ENCODE assay signal across 24 mouse cellular contexts in the genomic region with DNA sequence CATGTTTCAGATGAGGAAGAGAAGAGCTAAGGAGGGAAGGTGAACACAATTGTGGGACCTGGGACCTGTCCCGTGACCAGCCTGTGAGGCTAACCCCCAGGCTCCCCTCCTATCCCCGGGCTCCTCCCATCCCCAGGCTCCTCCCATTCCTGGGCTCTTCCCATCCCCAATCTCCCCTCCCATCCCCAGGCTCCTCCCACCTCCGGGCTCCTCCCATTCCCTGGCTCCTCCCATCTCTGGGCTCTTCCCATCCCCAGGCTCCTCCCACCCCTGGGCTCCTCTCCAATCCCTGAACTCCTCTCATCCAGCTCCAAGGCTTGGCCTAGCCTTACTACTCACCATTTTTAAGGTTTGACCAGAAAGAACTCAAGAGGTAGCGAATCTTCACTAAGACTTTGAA. TPM values are rescaled to one million over a fixed set of nuclear protein-coding genes. Genes with fewer than 3 reads are reported as not detected.
DNase-seq lines count a peak whose midpoint lies in the region; ATAC-seq and TF ChIP-seq lines count a peak whose summit lies in the region.
"Had no signal": no experiment of that assay in that cellular context is flagged by ENCODE, and none has a peak within 500 bp of the region (broad histone marks: within the 10 kb centered on the region; RNA-seq: fewer than 3 reads in every experiment).

No protein-coding gene starts in this region.

- no peaks in the 10 kb centered on the region for H3K79me2 ChIP-seq in CH12.LX (replicated peaks; ENCODE audit: control insufficient read depth, extremely low read depth, insufficient read depth, poor library complexity, severe bottlenecking)

- no peak overlapping the region for H3K27ac ChIP-seq in lung, embryonic 14.5 days (ENCODE audit: low read depth)
- no peak overlapping the region for H3K27ac ChIP-seq in CH12.LX (ENCODE audit: insufficient read depth, low read depth)
- no peak overlapping the region for H3K27ac ChIP-seq in heart, embryonic 11.5 days (ENCODE audit: low read depth, low read length)
- H3K27ac ChIP-seq: embryonic facial prominence, embryonic 12.5 days; forebrain, embryonic 15.5 days; hindbrain, embryonic 12.5 days; liver, embryonic 14.5 days; midbrain, embryonic 13.5 days; neural tube, embryonic 12.5 days had no signal

- ATAC-seq in lung, embryonic 14.5 days (ENCODE audit: insufficient read depth), result peak; percentile 21; the same call in 1 of the 2 replicates
- peak; percentile 37; the same call in 1 of the 2 replicates for ATAC-seq in megakaryocyte-erythroid progenitor cell, adult 5-6 weeks (replicated peaks; ENCODE audit: low FRiP score, low TSS enrichment, poor library complexity, severe bottlenecking)
- ATAC-seq in heart, embryonic 11.5 days (replicated peaks; ENCODE audit: insufficient number of reproducible peaks, low FRiP score, low TSS enrichment), result no peak
- ATAC-seq: forebrain, embryonic 15.5 days; inflammation-experienced regulatory T-cells, adult 6 months; midbrain, embryonic 13.5 days had no signal

- no peak for TF ChIP-seq EP300 in CH12.LX (IDR thresholded peaks at IDR 0.05; ENCODE audit: low read length)

- no peak for DNase-seq in lung, embryonic 14.5 days
- no peak for DNase-seq in lung, postnatal 36 days
- DNase-seq in CH12.LX (ENCODE audit: extremely low read depth) (peak; percentile 15), NIH3T3 (ENCODE audit: low read depth) (peak; percentile 46)
- DNase-seq in right cerebral cortex, postnatal 14 days, result no peak
- DNase-seq: adrenal gland, adult 2 months; cerebellum, adult 9-11 months; gastrocnemius, postnatal 36 days; heart, postnatal 14 days; kidney, adult 2 months; kidney, postnatal 25 days; lung, postnatal 4 days; thymus, postnatal 36 days had no signal

- TF ChIP-seq CTCF in lung, embryonic 14.5 days (IDR thresholded peaks at IDR 0.05; ENCODE audit: low read depth), result no peak
- no peak for TF ChIP-seq CTCF in CH12.LX (conservative IDR thresholded peaks at IDR 0.05 in 1 of 2, IDR thresholded peaks at IDR 0.05 in 1 of 2; ENCODE audit: low read depth in 2 of 2, low read length in 2 of 2)

- H3K9ac ChIP-seq in lung, embryonic 14.5 days, result no peak overlapping the region
- no peak overlapping the region for H3K9ac ChIP-seq in CH12.LX (ENCODE audit: insufficient read depth, low read depth)
- H3K9ac ChIP-seq in heart, embryonic 11.5 days (ENCODE audit: low read depth, low read length), result no peak overlapping the region
- H3K9ac ChIP-seq: embryonic facial prominence, embryonic 12.5 days; forebrain, embryonic 15.5 days; heart, embryonic 12.5 days; hindbrain, embryonic 12.5 days; liver, embryonic 14.5 days; midbrain, embryonic 13.5 days; neural tube, embryonic 12.5 days had no signal

- H3K4me1 ChIP-seq in lung, embryonic 14.5 days (ENCODE audit: insufficient read depth), result no peaks in the 10 kb centered on the region
- no peaks in the 10 kb centered on the region for H3K4me1 ChIP-seq in CH12.LX (ENCODE audit: control insufficient read depth in 1 of 2, insufficient read depth in 2 of 2)
- 0 out of 2 replicates have a peak, but pooled peaks cover 2% of the 10 kb centered on the region for H3K4me1 ChIP-seq in heart, embryonic 11.5 days (ENCODE audit: control insufficient read depth, insufficient read depth, low read length)
- H3K4me1 ChIP-seq: embryonic facial prominence, embryonic 12.5 days; neural tube, embryonic 12.5 days had no signal

- H3K9me3 ChIP-seq in lung, embryonic 14.5 days (ENCODE audit: low read depth, low read length), result no peaks in the 10 kb centered on the region
- no peaks in the 10 kb centered on the region for H3K9me3 ChIP-seq in CH12.LX (replicated peaks; ENCODE audit: low read length)
- no peaks in the 10 kb centered on the region for H3K9me3 ChIP-seq in heart, embryonic 11.5 days (replicated peaks; ENCODE audit: control insufficient read depth, low read length)
- H3K9me3 ChIP-seq: embryonic facial prominence, embryonic 12.5 days; forebrain, embryonic 15.5 days; heart, embryonic 12.5 days; hindbrain, embryonic 12.5 days; midbrain, embryonic 13.5 days had no signal

- TF ChIP-seq POLR2A in CH12.LX (IDR thresholded peaks at IDR 0.05; ENCODE audit: low read depth, low read length), result no peak

- in situ Hi-C loops in CH12.LX (cut with MboI; ENCODE audit: low pct_ligation_motif_present, low pct_unique_long_range_greater_than_20kb, low sequenced_read_pairs), result no loop called here

- dilution Hi-C loops in CH12.LX (cut with MboI; ENCODE audit: extremely low pct_ligation_motif_present, extremely low pct_unique_long_range_greater_than_20kb, low sequenced_read_pairs), result no loop called here

- WGBS in lung, embryonic 14.5 days, result 72% methylated on average over 4 of the region's 4 CpGs
- WGBS in heart, embryonic 11.5 days (ENCODE audit: insufficient replicate concordance), result 69% methylated on average over 4 of the region's 4 CpGs

- no peaks in the 10 kb centered on the region for H3K36me3 ChIP-seq in lung, embryonic 14.5 days (ENCODE audit: insufficient read depth)
- H3K36me3 ChIP-seq in CH12.LX (replicated peaks in 1 of 2; ENCODE audit: control insufficient read depth in 1 of 2, insufficient read depth in 1 of 2, low read length in 1 of 2), result no peaks in the 10 kb centered on the region
- no peaks in the 10 kb centered on the region for H3K36me3 ChIP-seq in heart, embryonic 11.5 days (ENCODE audit: control insufficient read depth, insufficient read depth, low read length)
- H3K36me3 ChIP-seq: embryonic facial prominence, embryonic 12.5 days; forebrain, embryonic 15.5 days; heart, embryonic 12.5 days; hindbrain, embryonic 12.5 days; midbrain, embryonic 13.5 days; neural tube, embryonic 12.5 days had no signal

- TF ChIP-seq RAD21 in CH12.LX (IDR thresholded peaks at IDR 0.05; ENCODE audit: low read depth, low read length), result no peak

- no peak overlapping the region for H3K4me2 ChIP-seq in lung, embryonic 14.5 days
- no peak overlapping the region for H3K4me2 ChIP-seq in CH12.LX (ENCODE audit: insufficient read depth, low read depth, poor library complexity, severe bottlenecking)
- H3K4me2 ChIP-seq in heart, embryonic 11.5 days, result no peak overlapping the region
- H3K4me2 ChIP-seq: embryonic facial prominence, embryonic 12.5 days; forebrain, embryonic 15.5 days; heart, embryonic 12.5 days; hindbrain, embryonic 12.5 days; midbrain, embryonic 13.5 days; neural tube, embryonic 12.5 days had no signal

- peaks cover 2% of the 10 kb centered on the region; the same call in 1 of the 2 replicates for H3K27me3 ChIP-seq in lung, embryonic 14.5 days (ENCODE audit: insufficient read depth, low read length)
- peaks cover 30% of the 10 kb centered on the region for H3K27me3 ChIP-seq in CH12.LX (replicated peaks)
- peaks cover 32% of the 10 kb centered on the region for H3K27me3 ChIP-seq in heart, embryonic 11.5 days (ENCODE audit: control insufficient read depth, insufficient read depth, low read length)
- H3K27me3 ChIP-seq: forebrain, embryonic 15.5 days had no signal

- H3K4me3 ChIP-seq in lung, embryonic 14.5 days (ENCODE audit: low read depth, low read length), result no peak overlapping the region
- H3K4me3 ChIP-seq in CH12.LX (replicated peaks in 1 of 3; ENCODE audit: low read depth in 2 of 3, low read length in 2 of 3, poor library complexity in 1 of 3), result no peak overlapping the region
- no peak overlapping the region for H3K4me3 ChIP-seq in heart, embryonic 11.5 days (ENCODE audit: low read depth, low read length)
- H3K4me3 ChIP-seq: embryonic facial prominence, embryonic 12.5 days; forebrain, embryonic 15.5 days; heart, embryonic 12.5 days; hindbrain, embryonic 12.5 days; midbrain, embryonic 13.5 days; neural tube, embryonic 12.5 days had no signal

TF ChIP-seq in CH12.LX, 34 proteins besides CTCF, POLR2A, EP300 and RAD21:
- no peak for TF ChIP-seq NELFE (IDR thresholded peaks at IDR 0.05; ENCODE audit: low read depth, low read length)
- no peak for TF ChIP-seq MAZ (IDR thresholded peaks at IDR 0.05; ENCODE audit: low read depth, low read length)
- no peak for TF ChIP-seq TCF12 (IDR thresholded peaks at IDR 0.05; ENCODE audit: low read depth, low read length)
- TF ChIP-seq KAT2A (IDR thresholded peaks at IDR 0.05; ENCODE audit: insufficient replicate concordance, low read length), result no peak
- no peak for TF ChIP-seq MYC (IDR thresholded peaks at IDR 0.05; ENCODE audit: low read depth, low read length)
- no peak for TF ChIP-seq ZMIZ1 (IDR thresholded peaks at IDR 0.05; ENCODE audit: low read depth, low read length)

RNA-seq across cellular contexts. Expression of gene Ntsr1, which starts 23.0 kb away (rescaled TPM):
- polyA plus RNA-seq in lung, embryonic 14.5 days (2014; fragmentation: Nextera tagmentation; extraction: Ambion mirVana), result 2.6 and 3.0 TPM in 2 replicates
- not detected in 2 replicates for total RNA-seq in CH12.LX (2012; rRNA removed)
- total RNA-seq in CH12.LX (2014; rRNA removed), result not detected in 2 replicates
- polyA plus RNA-seq in CH12.LX (2012; ENCODE audit: insufficient read length, low read depth), result not detected in 2 replicates
- not detected in 2 replicates for total RNA-seq in megakaryocyte-erythroid progenitor cell, adult 5-6 weeks (2014; fragmentation: Nextera tagmentation)
- not detected in 2 replicates for total RNA-seq in megakaryocyte-erythroid progenitor cell, adult 5-6 weeks (2017)
- polyA plus RNA-seq in heart, embryonic 11.5 days (2014; fragmentation: Nextera tagmentation; extraction: Ambion mirVana), result 0.36 and 0.52 TPM in 2 replicates
- total RNA-seq: adrenal gland, adult 2 months; gastrocnemius, postnatal 36 days; heart, postnatal 14 days had no signal
- polyA plus RNA-seq: adrenal gland, adult 2 months; inflammation-experienced regulatory T-cells, adult 6 months; kidney, adult 2 months; limb, embryonic 11.5 days had no signal

RNA-seq across cellular contexts. Expression of gene Mrgbp, which starts 58.3 kb away (rescaled TPM):
- 34.7 and 39.0 TPM in 2 replicates for polyA plus RNA-seq in lung, embryonic 14.5 days (2014; fragmentation: Nextera tagmentation; extraction: Ambion mirVana)
- 31.2 and 39.7 TPM in 2 replicates for total RNA-seq in CH12.LX (2012; rRNA removed)
- 64.6 and 65.5 TPM in 2 replicates for total RNA-seq in CH12.LX (2014; rRNA removed)
- 47.5 and 54.6 TPM in 2 replicates for polyA plus RNA-seq in CH12.LX (2012; ENCODE audit: insufficient read length, low read depth)
- 32.0 and 43.3 TPM in 2 replicates for total RNA-seq in megakaryocyte-erythroid progenitor cell, adult 5-6 weeks (2014; fragmentation: Nextera tagmentation)
- total RNA-seq in megakaryocyte-erythroid progenitor cell, adult 5-6 weeks (2017), result 37.5 and 39.7 TPM in 2 replicates
- 23.1 and 23.9 TPM in 2 replicates for polyA plus RNA-seq in heart, embryonic 11.5 days (2014; fragmentation: Nextera tagmentation; extraction: Ambion mirVana)

Comparison
In these comparisons a context has a peak if more than half of its experiments do, and no peak if none do; other contexts are left out.
1. DNase-seq: peak in CH12.LX (single experiment) and NIH3T3 (single experiment); none in lung, embryonic 14.5 days (single experiment), lung, postnatal 36 days (single experiment) and right cerebral cortex, postnatal 14 days (single experiment).